Mouse (Mus musculus): Measurements from ENCODE around the gene Ubash3b. TPM values are rescaled to one million over a fixed set of nuclear protein-coding genes. Genes with fewer than 3 reads are reported as not detected.

Gene Ubash3b
- polyA plus RNA-seq, 1 experiment from 2014 or later, result 12.1 TPM

- Histone ChIP-seq H3K4me1 (ENCODE audit: control insufficient read depth, insufficient read depth, low read length) (no peaks in the 10 kb centered on the region), H3K36me3 (replicated peaks; ENCODE audit: control insufficient read depth, insufficient read depth, low read depth, low read length) (no peaks in the 10 kb centered on the region), H3K9me3 (replicated peaks; ENCODE audit: control insufficient read depth, low read length) (no peaks in the 10 kb centered on the region), H3K4me3 (ENCODE audit: low read depth, low read length) (no peak overlapping the region), H3K27me3 (ENCODE audit: control insufficient read depth, insufficient read depth, low read length) (no peaks in the 10 kb centered on the region), H3K9ac (replicated peaks; ENCODE audit: low read length) (no peak overlapping the region), H3K4me2 (ENCODE audit: low read depth, low read length) (no peak overlapping the region), H3K27ac (replicated peaks; ENCODE audit: low read depth, low read length) (no peak overlapping the region)
- ATAC-seq (replicated peaks; ENCODE audit: insufficient number of reproducible peaks, low FRiP score, low TSS enrichment, low read depth) (no peak), DNase-seq (ENCODE audit: low spot score) (no peak)
- WGBS, result 55% methylated on average over 14 of the region's 14 CpGs
Observed at GRCm38 (mm10) chr9:41079428-41080155, 81.9 kb downstream of the Ubash3b start.

GRCm38 (mm10) chr9:41078198-41078597 lies 83.3 kb downstream of the Ubash3b start:
- ATAC-seq (replicated peaks; ENCODE audit: insufficient number of reproducible peaks, low FRiP score, low TSS enrichment, low read depth), result no peak
- DNase-seq (ENCODE audit: low spot score), result no peak
- Histone ChIP-seq H3K4me2 (ENCODE audit: low read depth, low read length) (no peak overlapping the region), H3K4me3 (ENCODE audit: low read depth, low read length) (no peak overlapping the region), H3K36me3 (replicated peaks; ENCODE audit: control insufficient read depth, insufficient read depth, low read depth, low read length) (no peaks in the 10 kb centered on the region), H3K9ac (replicated peaks; ENCODE audit: low read length) (no peak overlapping the region), H3K9me3 (replicated peaks; ENCODE audit: control insufficient read depth, low read length) (no peaks in the 10 kb centered on the region), H3K4me1 (ENCODE audit: control insufficient read depth, insufficient read depth, low read length) (no peaks in the 10 kb centered on the region), H3K27ac (replicated peaks; ENCODE audit: low read depth, low read length) (no peak overlapping the region), H3K27me3 (ENCODE audit: control insufficient read depth, insufficient read depth, low read length) (no peaks in the 10 kb centered on the region)
- WGBS, result 65% methylated on average over 4 of the region's 4 CpGs

GRCm38 (mm10) chr9:41076150-41076549 lies 85.3 kb downstream of the Ubash3b start:
- H3K27me3 ChIP-seq (ENCODE audit: control insufficient read depth, insufficient read depth, low read length), result no peaks in the 10 kb centered on the region
- no peak overlapping the region; the same call in 1 of the 2 replicates for H3K9ac ChIP-seq (replicated peaks; ENCODE audit: low read length)
- H3K27ac ChIP-seq (replicated peaks; ENCODE audit: low read depth, low read length), result no peak overlapping the region
- no peaks in the 10 kb centered on the region for H3K36me3 ChIP-seq (replicated peaks; ENCODE audit: control insufficient read depth, insufficient read depth, low read depth, low read length)
- no peak overlapping the region for H3K4me3 ChIP-seq (ENCODE audit: low read depth, low read length)
- no peak overlapping the region for H3K4me2 ChIP-seq (ENCODE audit: low read depth, low read length)
- H3K4me1 ChIP-seq (ENCODE audit: control insufficient read depth, insufficient read depth, low read length), result no peaks in the 10 kb centered on the region
- ATAC-seq (replicated peaks; ENCODE audit: insufficient number of reproducible peaks, low FRiP score, low TSS enrichment, low read depth) (0 out of 2 replicates have a peak, but pooled peaks have one; percentile 34), DNase-seq (ENCODE audit: low spot score) (no peak)
- H3K9me3 ChIP-seq (replicated peaks; ENCODE audit: control insufficient read depth, low read length), result no peaks in the 10 kb centered on the region
- 30% methylated on average over 4 of the region's 4 CpGs for WGBS

- H3K27ac ChIP-seq (replicated peaks; ENCODE audit: low read depth, low read length), result no peak overlapping the region
- DNase-seq (ENCODE audit: low spot score), result no peak
- ATAC-seq (replicated peaks; ENCODE audit: insufficient number of reproducible peaks, low FRiP score, low TSS enrichment, low read depth), result no peak
- no peaks in the 10 kb centered on the region for H3K4me1 ChIP-seq (ENCODE audit: control insufficient read depth, insufficient read depth, low read length)
- WGBS, result 93% methylated on average over 5 of the region's 5 CpGs
- H3K4me3 ChIP-seq (ENCODE audit: low read depth, low read length), result no peak overlapping the region
- no peaks in the 10 kb centered on the region for H3K9me3 ChIP-seq (replicated peaks; ENCODE audit: control insufficient read depth, low read length)
- H3K9ac ChIP-seq (replicated peaks; ENCODE audit: low read length), result no peak overlapping the region
- no peak overlapping the region for H3K4me2 ChIP-seq (ENCODE audit: low read depth, low read length)
- no peaks in the 10 kb centered on the region for H3K36me3 ChIP-seq (replicated peaks; ENCODE audit: control insufficient read depth, insufficient read depth, low read depth, low read length)
- no peaks in the 10 kb centered on the region for H3K27me3 ChIP-seq (ENCODE audit: control insufficient read depth, insufficient read depth, low read length)
Observed at GRCm38 (mm10) chr9:41075528-41075927, 86.0 kb downstream of the Ubash3b start.

GRCm38 (mm10) chr9:41073196-41074009 lies 88.1 kb downstream of the Ubash3b start:
- Histone ChIP-seq H3K9ac (replicated peaks; ENCODE audit: low read length) (no peak overlapping the region), H3K4me2 (ENCODE audit: low read depth, low read length) (no peak overlapping the region), H3K4me1 (ENCODE audit: control insufficient read depth, insufficient read depth, low read length) (no peaks in the 10 kb centered on the region), H3K27me3 (ENCODE audit: control insufficient read depth, insufficient read depth, low read length) (no peaks in the 10 kb centered on the region), H3K27ac (replicated peaks; ENCODE audit: low read depth, low read length) (no peak overlapping the region), H3K4me3 (ENCODE audit: low read depth, low read length) (no peak overlapping the region), H3K36me3 (replicated peaks; ENCODE audit: control insufficient read depth, insufficient read depth, low read depth, low read length) (no peaks in the 10 kb centered on the region), H3K9me3 (replicated peaks; ENCODE audit: control insufficient read depth, low read length) (no peaks in the 10 kb centered on the region)
- no peak for ATAC-seq (replicated peaks; ENCODE audit: insufficient number of reproducible peaks, low FRiP score, low TSS enrichment, low read depth)
- no peak for DNase-seq (ENCODE audit: low spot score)
- 89% methylated on average over 19 of the region's 19 CpGs for WGBS

- no peaks in the 10 kb centered on the region for H3K27me3 ChIP-seq (ENCODE audit: control insufficient read depth, insufficient read depth, low read length)
- H3K36me3 ChIP-seq (replicated peaks; ENCODE audit: control insufficient read depth, insufficient read depth, low read depth, low read length), result no peaks in the 10 kb centered on the region
- H3K4me1 ChIP-seq (ENCODE audit: control insufficient read depth, insufficient read depth, low read length), result no peaks in the 10 kb centered on the region
- H3K9ac ChIP-seq (replicated peaks; ENCODE audit: low read length), result no peak overlapping the region
- DNase-seq (ENCODE audit: low spot score) (no peak), ATAC-seq (replicated peaks; ENCODE audit: insufficient number of reproducible peaks, low FRiP score, low TSS enrichment, low read depth) (no peak)
- no peak overlapping the region for H3K4me3 ChIP-seq (ENCODE audit: low read depth, low read length)
- WGBS, result 78% methylated on average over 6 of the region's 6 CpGs
- H3K27ac ChIP-seq (replicated peaks; ENCODE audit: low read depth, low read length), result no peak overlapping the region
- H3K4me2 ChIP-seq (ENCODE audit: low read depth, low read length), result no peak overlapping the region
- no peaks in the 10 kb centered on the region for H3K9me3 ChIP-seq (replicated peaks; ENCODE audit: control insufficient read depth, low read length)
Observed at GRCm38 (mm10) chr9:41072786-41073185, 88.7 kb downstream of the Ubash3b start.

GRCm38 (mm10) chr9:41071906-41072511 lies 89.5 kb downstream of the Ubash3b start:
- WGBS, result 62% methylated on average over 3 of the region's 3 CpGs
- Histone ChIP-seq H3K4me3 (ENCODE audit: low read depth, low read length) (no peak overlapping the region), H3K27ac (replicated peaks; ENCODE audit: low read depth, low read length) (peak overlapping the region; percentile 13; the same call in 1 of the 2 replicates), H3K9ac (replicated peaks; ENCODE audit: low read length) (no peak overlapping the region), H3K36me3 (replicated peaks; ENCODE audit: control insufficient read depth, insufficient read depth, low read depth, low read length) (no peaks in the 10 kb centered on the region), H3K4me1 (ENCODE audit: control insufficient read depth, insufficient read depth, low read length) (no peaks in the 10 kb centered on the region), H3K27me3 (ENCODE audit: control insufficient read depth, insufficient read depth, low read length) (no peaks in the 10 kb centered on the region), H3K4me2 (ENCODE audit: low read depth, low read length) (no peak overlapping the region), H3K9me3 (replicated peaks; ENCODE audit: control insufficient read depth, low read length) (no peaks in the 10 kb centered on the region)
- ATAC-seq (replicated peaks; ENCODE audit: insufficient number of reproducible peaks, low FRiP score, low TSS enrichment, low read depth), result no peak
- no peak for DNase-seq (ENCODE audit: low spot score)

GRCm38 (mm10) chr9:41070761-41071181 lies 90.7 kb downstream of the Ubash3b start:
- H3K4me2 ChIP-seq (ENCODE audit: low read depth, low read length), result no peak overlapping the region
- no peaks in the 10 kb centered on the region for H3K4me1 ChIP-seq (ENCODE audit: control insufficient read depth, insufficient read depth, low read length)
- H3K4me3 ChIP-seq (ENCODE audit: low read depth, low read length), result no peak overlapping the region
- DNase-seq (ENCODE audit: low spot score) (no peak), ATAC-seq (replicated peaks; ENCODE audit: insufficient number of reproducible peaks, low FRiP score, low TSS enrichment, low read depth) (no peak)
- no peak overlapping the region for H3K27ac ChIP-seq (replicated peaks; ENCODE audit: low read depth, low read length)
- no peaks in the 10 kb centered on the region for H3K36me3 ChIP-seq (replicated peaks; ENCODE audit: control insufficient read depth, insufficient read depth, low read depth, low read length)
- no peaks in the 10 kb centered on the region for H3K9me3 ChIP-seq (replicated peaks; ENCODE audit: control insufficient read depth, low read length)
- WGBS, result 65% methylated on average over 5 of the region's 5 CpGs
- H3K9ac ChIP-seq (replicated peaks; ENCODE audit: low read length), result no peak overlapping the region
- H3K27me3 ChIP-seq (ENCODE audit: control insufficient read depth, insufficient read depth, low read length), result no peaks in the 10 kb centered on the region
